Mouse (Mus musculus) spleen, postnatal 14 days (tissue): ENCODE results near the gene Itgb6.

Experiments
- DNase-seq, 2 experiments: peaks; one replicate each; pipeline ENCODE4 v3.0.0; 2021 to 2022; ENCODE audit warnings: low spot score in 2 of 2

Gene Itgb6

GRCm38 (mm10) chr2:60712891-60713290 lies 9.6 kb downstream of the Itgb6 start:
- no peak for DNase-seq

DNA sequence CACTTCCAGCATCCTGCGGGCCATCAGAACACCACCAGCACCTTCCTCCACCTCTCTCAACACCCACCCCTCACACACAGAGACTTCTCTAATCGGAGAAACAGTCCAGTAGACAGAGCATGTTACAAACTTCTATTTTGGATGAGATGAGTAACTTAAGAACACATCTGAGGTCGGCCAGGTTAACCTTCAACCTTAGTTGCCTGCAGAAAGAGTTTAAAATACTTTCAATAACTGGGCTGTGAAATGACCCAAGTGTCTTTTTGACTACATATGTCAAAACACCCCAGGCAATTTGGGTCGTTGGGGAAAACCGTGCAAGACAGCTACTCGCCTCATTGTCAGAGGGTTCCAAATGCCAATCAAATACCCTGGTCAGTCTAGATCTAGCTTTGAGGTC lies 10.0 kb downstream of the Itgb6 start:
- DNase-seq, result no peak

DNA sequence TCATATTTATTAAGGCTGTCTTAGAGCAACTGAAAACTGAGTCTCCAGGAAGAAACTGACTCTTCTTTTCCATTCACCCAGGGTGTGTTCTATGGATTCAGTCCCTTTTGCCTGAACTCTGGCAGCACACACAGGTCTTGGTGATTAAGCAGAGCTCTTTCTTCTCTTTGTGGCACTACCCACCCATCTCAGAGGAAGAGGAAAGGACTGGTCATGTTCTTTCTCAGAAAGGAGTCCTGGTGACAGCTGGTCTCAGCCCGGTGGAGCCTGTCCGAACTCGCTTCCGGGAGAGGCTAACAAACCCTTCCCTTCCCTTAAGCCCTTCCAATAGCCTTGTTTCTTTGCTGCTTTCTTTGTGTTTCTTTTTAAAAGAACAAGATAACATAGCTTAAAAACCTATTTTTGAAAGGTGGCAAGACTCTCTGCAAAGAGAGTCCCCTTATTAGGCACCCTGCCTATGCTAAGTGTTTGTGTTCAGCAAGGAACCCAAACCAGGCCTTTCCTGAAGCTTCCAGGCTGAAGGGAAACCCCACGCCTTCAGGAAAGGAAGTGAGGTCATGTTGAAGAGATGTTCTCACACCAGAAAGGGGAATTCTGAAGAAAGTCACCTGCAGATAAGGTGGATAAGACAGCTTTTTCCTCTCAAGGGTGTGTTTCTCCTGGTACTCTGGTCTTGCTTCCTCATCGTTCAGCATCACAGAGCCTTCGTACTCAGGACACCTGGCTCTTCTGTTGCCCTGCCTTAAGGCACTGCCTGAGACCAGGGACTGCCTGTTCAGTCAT lies 11.2 kb downstream of the Itgb6 start:
- DNase-seq, result no peak

DNA sequence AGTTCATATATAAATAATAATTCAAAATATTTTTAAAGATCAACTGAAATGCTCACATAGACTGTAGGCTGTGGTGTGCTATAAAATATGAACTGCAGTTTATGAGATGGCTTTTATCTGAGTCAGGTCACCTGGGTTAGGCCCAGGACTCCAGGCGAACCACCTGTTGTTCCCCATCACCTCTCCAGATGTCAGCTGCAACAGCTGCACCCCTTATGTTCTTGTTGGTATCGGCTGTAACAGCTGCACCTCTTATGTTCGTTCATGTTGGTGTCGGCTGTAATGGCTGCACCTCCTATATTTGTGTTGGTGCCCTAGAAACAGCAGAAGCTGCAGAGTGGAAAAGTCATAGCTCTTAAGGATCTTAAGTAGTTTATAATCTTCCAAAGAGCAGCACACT lies 12.1 kb downstream of the Itgb6 start:
- no peak for DNase-seq

DNA sequence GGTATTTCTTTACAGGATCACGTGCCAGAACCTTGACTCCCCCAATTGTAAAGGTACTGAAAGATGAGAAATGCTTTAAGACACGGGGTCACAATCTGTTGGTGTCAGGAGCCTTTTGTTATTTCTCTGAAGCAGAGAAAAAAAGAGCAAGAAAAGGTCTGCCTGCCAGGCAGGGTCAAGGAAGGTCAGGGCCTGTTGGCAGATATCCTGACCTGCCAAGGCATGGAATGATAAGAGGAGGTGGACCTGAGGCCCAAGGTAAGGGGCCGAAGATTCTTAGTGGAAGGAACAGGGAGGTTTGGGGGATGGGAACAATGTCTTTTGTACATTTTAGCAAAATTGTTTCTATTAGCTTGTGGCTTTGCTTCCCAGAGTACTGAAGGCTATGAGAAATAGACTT lies 13.8 kb downstream of the Itgb6 start:
- no peak for DNase-seq

DNA sequence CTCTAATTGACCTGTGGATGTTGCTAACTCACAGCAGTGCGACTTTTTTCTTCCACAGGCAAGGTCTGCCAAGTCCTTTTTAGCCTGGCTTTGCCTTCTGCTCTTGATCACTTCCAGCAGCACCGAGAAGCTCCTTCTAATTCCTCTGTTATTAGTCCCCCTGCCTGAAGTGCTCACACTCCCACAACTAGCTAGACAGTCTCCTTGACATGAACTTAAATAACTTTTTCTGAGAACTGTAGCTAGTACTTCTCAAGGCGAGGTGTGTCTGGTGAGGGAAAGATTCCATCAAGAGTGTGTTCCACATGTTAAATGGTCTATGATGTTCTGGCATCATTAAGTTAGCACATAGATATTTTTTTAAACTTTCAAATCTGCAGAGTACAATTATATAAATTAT lies 15.6 kb downstream of the Itgb6 start:
- no peak for DNase-seq

GRCm38 (mm10) chr2:60705426-60705825 lies 17.0 kb downstream of the Itgb6 start:
- no peak for DNase-seq

GRCm38 (mm10) chr2:60703315-60703714 lies 19.1 kb downstream of the Itgb6 start:
- no peak for DNase-seq

DNA sequence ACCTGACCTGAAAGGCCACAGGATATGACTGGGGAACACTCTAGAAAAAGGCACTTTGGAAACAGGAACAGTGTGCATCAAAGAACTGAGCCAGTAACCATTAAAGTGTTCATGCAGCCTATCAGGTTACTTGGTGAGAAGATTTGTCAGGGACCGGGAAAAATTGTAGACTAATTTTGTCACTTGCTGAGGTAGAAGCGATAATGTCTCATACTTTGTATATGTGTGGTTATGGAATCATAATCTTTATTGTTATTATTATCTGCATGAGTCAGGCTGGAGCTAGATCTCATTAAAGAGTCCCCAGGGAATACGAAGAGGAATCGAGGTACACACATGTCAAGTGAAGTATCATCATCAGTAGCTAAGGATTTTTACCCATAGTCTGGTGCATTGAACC lies 21.5 kb downstream of the Itgb6 start:
- DNase-seq, result no peak

DNA sequence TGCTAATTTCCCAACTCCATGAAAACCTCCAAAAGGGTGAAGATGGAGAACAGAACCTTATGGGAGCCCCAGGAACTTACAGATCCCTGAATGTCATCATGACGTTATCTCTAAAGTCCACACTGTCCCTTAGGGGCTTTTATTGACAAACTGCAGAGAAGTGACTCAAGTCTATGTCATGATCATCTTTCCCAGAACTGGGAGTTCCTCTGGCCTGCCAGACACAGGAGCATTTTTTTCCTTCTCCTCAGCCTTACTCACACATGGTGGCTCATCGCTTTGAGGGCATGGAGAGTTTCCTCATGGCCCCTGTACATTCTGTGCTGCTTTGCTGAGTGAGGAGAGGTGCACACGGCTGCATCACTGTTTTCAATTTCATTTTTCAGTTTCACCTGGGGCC lies 22.4 kb downstream of the Itgb6 start:
- no peak for DNase-seq

GRCm38 (mm10) chr2:60699591-60699990 lies 22.9 kb downstream of the Itgb6 start:
- no peak for DNase-seq

DNA sequence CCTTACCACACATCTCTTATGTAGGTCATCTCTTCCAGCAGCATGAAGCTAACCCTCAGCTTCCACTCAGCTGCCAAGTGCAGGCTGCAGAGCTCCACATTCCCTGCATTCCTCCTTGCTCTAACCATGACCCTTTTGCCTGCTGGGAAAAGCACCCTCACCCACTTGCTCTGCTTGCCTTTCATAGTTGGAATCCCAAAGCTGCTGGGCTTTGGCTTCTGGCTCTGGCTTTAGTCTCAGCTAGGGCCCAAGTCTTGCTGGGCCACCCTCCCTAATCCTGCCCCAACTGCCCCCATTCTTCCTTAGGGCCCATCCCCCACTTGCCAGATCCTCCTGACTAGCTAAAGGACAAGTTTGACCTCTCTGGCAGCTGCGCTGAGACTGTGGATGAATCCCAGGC lies 24.3 kb downstream of the Itgb6 start:
- no peak for DNase-seq

GRCm38 (mm10) chr2:60697530-60697929 lies 24.9 kb downstream of the Itgb6 start:
- DNase-seq, result no peak

- DNase-seq, result no peak
Measured at GRCm38 (mm10) chr2:60696559-60696958, 25.9 kb downstream of the Itgb6 start.

DNA sequence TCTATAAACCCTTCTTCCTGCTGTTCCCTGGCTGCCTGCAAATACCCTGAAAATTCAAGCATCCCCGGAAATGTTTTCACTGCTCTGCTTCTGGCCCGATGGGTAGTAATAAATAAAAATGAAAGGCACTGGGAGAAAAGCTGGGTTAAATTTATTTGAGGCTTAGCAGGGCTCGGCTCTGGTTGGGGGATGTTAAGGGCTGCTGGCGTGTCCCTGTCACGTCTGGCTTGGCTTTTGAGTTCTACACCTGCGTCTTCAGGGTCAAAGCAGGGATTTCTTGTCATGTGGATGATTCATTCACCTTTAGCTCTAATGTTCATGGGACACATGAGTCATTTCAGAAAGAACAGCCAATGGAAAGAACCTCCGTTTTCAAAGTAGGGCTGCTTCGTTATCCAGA lies 26.7 kb downstream of the Itgb6 start:
- DNase-seq, result no peak

GRCm38 (mm10) chr2:60694563-60694962 lies 27.9 kb downstream of the Itgb6 start:
- DNase-seq, result no peak

GRCm38 (mm10) chr2:60692239-60692638 lies 30.2 kb downstream of the Itgb6 start:
- no peak for DNase-seq

- no peak for DNase-seq
Measured at GRCm38 (mm10) chr2:60690212-60690611, 32.2 kb downstream of the Itgb6 start.

DNA sequence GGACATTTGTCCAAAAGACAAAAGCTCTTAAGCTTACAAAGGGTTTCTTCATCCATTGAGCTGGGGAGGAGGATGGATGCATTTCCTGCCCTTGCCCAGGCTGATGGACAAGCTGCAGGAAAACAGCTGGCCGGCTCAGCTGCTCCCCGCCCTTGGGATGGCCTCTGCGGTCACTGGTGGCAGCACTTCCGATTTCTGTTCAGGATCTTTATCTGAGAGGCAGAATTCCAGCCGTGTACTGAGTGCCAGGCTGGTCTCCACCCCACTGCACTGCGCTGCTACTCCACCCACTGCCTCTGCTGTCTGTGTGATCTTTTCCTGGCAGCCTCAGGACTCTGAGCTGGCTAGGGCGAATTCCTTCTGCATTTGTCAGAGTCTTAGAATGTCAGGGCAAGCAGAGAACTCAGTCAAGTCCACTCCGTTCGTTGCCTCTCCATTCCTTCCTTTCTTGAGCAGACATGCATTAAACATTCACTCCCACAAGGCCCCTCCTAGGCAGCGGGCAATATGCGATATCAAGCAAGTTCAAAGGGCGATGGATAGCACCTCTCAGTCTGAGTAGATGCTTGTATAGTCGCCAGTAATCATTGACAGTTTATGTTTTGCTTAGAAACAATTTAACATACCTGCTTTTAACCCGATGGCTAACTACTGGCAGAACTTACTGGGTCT lies 33.4 kb downstream of the Itgb6 start:
- DNase-seq, result no peak

- DNase-seq, result no peak
Measured at GRCm38 (mm10) chr2:60688150-60688549, 34.3 kb downstream of the Itgb6 start.

DNA sequence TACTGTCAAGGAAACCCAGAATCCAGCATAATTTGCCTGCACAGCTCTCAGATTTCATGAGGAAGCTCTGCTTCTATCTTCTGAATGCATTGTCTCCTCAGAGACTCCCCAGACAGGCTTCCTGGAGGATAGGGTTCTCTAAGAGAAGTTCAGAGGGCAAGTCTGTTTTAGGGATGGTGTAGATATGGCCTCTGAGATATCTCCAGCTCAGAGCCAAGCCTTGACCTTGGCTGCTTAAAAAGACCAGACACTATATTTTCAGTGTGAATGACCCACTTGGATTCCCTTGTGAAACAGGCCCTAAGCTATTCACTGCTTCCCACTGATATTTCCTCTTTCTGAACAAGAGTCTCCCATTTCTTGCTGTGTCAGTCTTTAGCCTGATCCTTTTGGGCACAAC lies 36.5 kb downstream of the Itgb6 start:
- DNase-seq, result no peak

GRCm38 (mm10) chr2:60684168-60684567 lies 38.3 kb downstream of the Itgb6 start:
- no peak for DNase-seq

DNA sequence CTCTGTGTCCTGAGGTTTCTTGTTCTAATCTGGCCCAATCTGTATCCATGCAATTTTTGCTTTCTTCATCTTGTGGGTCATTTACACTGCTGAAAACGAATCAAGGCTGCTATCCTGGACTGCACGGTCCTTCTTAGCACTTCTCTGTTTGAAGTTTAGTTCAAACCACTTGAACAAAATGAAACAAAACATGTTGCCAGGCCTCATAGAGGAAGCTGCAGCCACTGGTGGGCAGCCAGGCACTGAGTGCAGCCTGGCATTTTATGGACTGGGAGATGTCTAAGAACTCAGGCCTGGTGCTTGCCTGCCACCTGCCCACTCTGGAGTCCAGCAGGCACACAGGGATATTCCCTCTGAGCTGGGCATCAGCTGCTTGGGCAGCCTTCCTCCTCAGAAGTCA lies 39.9 kb downstream of the Itgb6 start:
- no peak for DNase-seq

DNA sequence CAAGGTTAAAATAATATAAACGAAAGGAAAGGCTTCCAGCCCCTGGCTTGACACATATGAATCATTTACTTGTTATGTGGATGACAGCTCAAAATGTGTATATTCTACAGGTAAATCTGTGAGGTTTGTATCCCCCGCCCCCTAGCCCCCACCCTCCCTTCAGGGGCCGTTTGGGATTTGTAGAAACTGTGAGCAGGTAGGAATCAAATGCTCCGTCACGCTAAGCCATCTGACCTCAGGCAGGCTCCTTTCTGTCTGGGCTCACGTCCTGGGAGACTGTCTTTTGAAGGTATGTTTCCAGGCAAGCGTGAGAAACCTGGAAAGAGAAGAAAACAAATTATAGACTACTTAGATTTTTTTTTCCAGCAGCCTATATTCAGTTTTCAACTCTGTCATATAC lies 48.0 kb downstream of the Itgb6 start:
- DNase-seq, result no peak
